Mouse (Mus musculus) adrenal gland, postnatal 4 days (tissue): Measurements from ENCODE around the gene D930048N14Rik. TPM values are rescaled to one million over a fixed set of nuclear protein-coding genes. Genes with fewer than 3 reads are reported as not detected.
"Not testable (repeated sequence)": the region's sequence is repeated elsewhere in the genome, so short reads cannot be mapped to it uniquely, and the experiment has no call there.

Experiments used
- DNase-seq, 2 experiments: peaks; one replicate each; pipeline ENCODE4 v3.0.0; 2021 to 2022; ENCODE audit warnings: low spot score in 2 of 2, mixed read lengths in 2 of 2
- long read RNA-seq, 2 experiments: library from polyadenylated mRNA; stranded (forward); transcript quantifications; one replicate each; pipeline ENCODE4 v2.0.0; 2021
- total RNA-seq, 2 experiments: library from RNA; stranded (reverse); gene quantifications; 2 replicates each; pipeline ENCODE4 v1.2.3; 2021

Gene D930048N14Rik
- 1 to 10 TPM; 3.5 to 4.1 TPM for total RNA-seq
- long read RNA-seq, experiment 1, partial matches to known transcripts, result 0 of 3 reads
- long read RNA-seq, experiment 1, other reads (novel, unspliced or antisense), result 2 of 3 reads
- long read RNA-seq, experiment 2, partial matches to known transcripts, result 0 of 5 reads
- long read RNA-seq, experiment 2, other reads (novel, unspliced or antisense), result 4 of 5 reads

GRCm38 (mm10) chr11:51650691-51651515 lies at the start of gene D930048N14Rik, which contains the start of gene N4bp3:
Gene D930048N14Rik (plus strand): TSS chr11:51650954.
Gene N4bp3 (minus strand): TSS chr11:51650842.
- peak; percentile 65 to 72 for DNase-seq

GRCm38 (mm10) chr11:51602253-51602652 lies 48.5 kb upstream of the D930048N14Rik start:
- no peak for DNase-seq

GRCm38 (mm10) chr11:51605602-51606446 lies 44.9 kb upstream of the D930048N14Rik start:
- DNase-seq, result peak; percentile 72 to 81

- peak; percentile 89 to 91 for DNase-seq
Observed at GRCm38 (mm10) chr11:51606447-51607095, 44.2 kb upstream of the D930048N14Rik start, which contains the start of gene Hnrnpab. Gene Hnrnpab (minus strand): TSS chr11:51606847.

GRCm38 (mm10) chr11:51607096-51607738 lies 43.5 kb upstream of the D930048N14Rik start:
- DNase-seq, result no peak

GRCm38 (mm10) chr11:51609266-51609909 lies 41.4 kb upstream of the D930048N14Rik start:
- DNase-seq, result no peak

- not testable (repeated sequence) for DNase-seq
Observed at GRCm38 (mm10) chr11:51609940-51610339, 40.8 kb upstream of the D930048N14Rik start.

GRCm38 (mm10) chr11:51614256-51614655 lies 36.5 kb upstream of the D930048N14Rik start:
- no peak for DNase-seq

- no peak for DNase-seq
Observed at GRCm38 (mm10) chr11:51615129-51615528, 35.6 kb upstream of the D930048N14Rik start.

- DNase-seq, result peak; percentile 36 to 69
Observed at GRCm38 (mm10) chr11:51615601-51616000, 35.2 kb upstream of the D930048N14Rik start.

- DNase-seq, result not testable (repeated sequence)
Observed at GRCm38 (mm10) chr11:51616113-51616512, 34.6 kb upstream of the D930048N14Rik start.

GRCm38 (mm10) chr11:51617693-51618092 lies 33.1 kb upstream of the D930048N14Rik start:
- DNase-seq, result peak in 1 of 2 experiments; percentile 43

- no peak for DNase-seq
Observed at GRCm38 (mm10) chr11:51618894-51619408, 31.8 kb upstream of the D930048N14Rik start.

GRCm38 (mm10) chr11:51619409-51620060 lies 31.2 kb upstream of the D930048N14Rik start, which contains the start of gene Nhp2:
Gene Nhp2 (plus strand): TSS chr11:51619735.
- DNase-seq, result peak; percentile 82 to 95

GRCm38 (mm10) chr11:51620084-51620483 lies 30.7 kb upstream of the D930048N14Rik start:
- DNase-seq, result no peak

- no peak for DNase-seq
Observed at GRCm38 (mm10) chr11:51621776-51622175, 29.0 kb upstream of the D930048N14Rik start.

GRCm38 (mm10) chr11:51622971-51623491 lies 27.7 kb upstream of the D930048N14Rik start:
- no peak for DNase-seq

GRCm38 (mm10) chr11:51625187-51625820 lies 25.4 kb upstream of the D930048N14Rik start:
- no peak for DNase-seq
